Mouse (Mus musculus): ENCODE results near the gene Cdh4.

Gene Cdh4

DNA sequence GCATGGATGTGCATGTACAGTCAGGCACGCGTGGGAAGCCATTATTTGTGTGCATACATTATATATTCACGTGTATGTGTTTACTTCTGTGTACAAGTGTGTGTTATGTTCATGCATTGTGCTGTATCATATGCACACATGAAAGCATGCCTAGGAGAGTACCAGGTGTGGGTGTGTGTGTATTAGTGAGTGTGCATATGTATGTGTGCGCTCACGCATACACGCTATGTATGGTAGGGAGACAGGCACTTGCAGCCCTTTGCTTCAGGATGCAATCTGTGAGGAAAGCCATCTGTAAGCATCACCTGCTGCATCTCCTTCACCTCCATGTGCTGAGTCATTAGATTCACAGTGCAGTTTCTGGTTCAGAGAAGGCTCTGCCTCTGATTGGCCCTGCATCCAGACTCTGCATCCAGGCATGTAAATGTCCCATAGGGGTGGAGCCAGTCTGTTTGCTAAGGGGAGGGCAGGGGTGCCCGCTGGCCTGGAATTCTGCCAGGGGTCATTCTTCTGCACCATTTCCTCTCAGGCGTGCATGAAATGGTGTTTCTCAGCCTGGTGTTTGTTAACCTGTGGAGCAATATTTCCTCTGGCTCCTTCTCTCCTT is 25.7 kb downstream of the Cdh4 start:
- DNase-seq (ENCODE audit: low read depth, low spot score): no peak

DNA sequence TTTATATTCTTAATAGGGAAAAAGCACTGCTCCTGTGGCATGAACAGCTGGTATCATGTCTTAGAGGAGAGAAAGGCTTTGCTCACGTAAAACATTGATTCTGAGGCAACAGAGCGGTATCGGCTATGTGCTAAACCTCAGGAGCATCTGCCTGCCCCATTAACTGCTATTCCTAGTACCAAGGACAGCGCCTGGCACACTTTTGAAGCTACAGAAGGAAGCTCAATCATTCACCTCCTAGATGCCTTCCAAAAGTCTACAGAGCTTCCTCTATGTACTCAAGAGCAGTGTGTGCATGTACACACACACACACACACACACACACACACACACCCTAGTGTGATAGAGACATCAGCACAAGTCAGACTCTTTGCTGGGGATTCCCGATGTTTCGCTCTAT is 34.4 kb downstream of the Cdh4 start:
- peak; percentile 2 for DNase-seq (ENCODE audit: low read depth, low spot score)

DNA sequence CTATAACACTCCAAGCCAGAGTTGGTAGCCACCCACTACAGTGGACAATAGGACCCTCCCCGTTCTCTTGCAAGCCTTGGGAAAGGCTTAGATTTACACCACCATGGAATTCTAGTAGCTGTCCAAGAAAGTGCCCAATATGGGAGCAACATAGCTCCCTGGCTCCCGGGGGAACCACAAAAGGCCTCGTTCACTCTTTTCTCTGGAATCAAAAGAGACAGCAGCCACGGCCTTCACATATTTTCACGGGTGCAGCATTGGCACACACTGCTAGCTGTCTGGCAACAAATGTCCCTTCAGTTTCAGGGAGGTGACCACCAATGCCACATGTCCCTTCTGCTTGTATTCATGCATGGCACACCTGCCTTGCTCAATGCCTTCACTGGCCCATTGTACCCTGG is 38.6 kb downstream of the Cdh4 start:
- no peak for DNase-seq (ENCODE audit: low read depth, low spot score)

DNA sequence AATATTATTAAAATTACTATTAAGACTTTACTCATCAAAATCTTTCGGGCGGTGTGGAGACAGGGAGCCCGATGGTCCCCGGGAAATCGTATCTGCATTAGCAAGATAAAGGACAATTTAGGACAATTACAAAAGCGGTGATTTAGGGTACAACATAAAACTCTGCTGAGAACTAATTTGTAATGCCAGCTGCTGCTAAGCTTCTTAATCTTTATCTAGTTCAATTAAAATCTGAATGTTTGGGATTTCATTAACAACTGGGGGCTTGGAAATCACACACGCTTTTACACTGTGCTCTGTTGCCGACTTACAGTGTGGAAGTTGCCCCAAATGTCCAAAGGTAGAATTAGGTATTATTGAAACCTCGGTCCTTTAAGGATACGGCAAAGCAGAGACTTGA is 39.1 kb downstream of the Cdh4 start:
- no peak for DNase-seq (ENCODE audit: low read depth, low spot score)

DNA sequence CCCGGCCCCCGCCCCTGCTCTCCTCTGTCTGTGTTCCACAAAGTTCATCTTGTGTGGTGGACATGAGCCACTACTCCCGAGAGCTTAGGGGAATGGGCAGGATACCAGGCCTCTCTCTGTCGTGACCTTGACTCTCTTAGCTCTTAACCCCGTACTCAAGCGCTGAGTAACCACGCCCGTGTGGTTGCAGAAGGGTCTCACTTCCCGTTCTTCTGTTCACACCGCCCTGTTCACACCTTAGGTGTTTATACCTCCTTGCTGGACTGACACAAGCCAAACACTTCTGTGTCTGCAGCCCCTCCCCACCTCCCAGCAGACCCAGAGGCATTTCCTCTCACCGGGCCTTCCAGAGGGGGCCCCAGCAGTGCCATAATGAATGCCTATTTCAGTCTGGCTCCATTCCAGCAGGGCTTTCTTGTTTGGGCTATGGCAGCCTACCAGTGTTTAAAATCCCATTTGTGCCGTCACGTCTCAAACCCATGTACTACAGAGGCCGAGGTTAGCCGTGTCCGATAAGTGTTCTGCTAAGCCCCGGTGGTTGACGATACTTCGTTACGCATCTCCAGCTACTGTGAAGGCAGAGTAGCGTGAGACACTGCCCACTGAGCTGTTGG is 46.4 kb downstream of the Cdh4 start:
- no peak for DNase-seq (ENCODE audit: low read depth, low spot score)

DNA sequence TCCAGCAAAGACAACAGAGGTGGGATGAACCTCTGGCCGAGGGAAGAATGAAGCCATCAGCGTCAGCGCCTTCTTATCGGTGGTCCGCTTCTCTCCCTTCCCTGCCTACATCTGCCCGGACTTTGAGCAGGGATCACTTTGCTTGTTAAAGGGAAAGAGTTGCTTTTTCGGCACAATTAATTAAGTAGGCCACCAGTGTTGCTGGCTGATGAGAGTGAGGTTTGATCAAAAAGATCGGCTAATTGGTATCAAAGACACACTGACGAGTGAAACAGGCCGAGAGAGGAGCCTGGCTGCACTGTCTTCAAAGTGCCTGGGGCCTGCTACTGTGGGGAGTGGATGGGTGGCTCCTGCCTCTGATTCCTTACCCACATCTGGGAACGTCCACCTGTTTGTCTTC is 49.7 kb downstream of the Cdh4 start:
- no peak for DNase-seq (ENCODE audit: low read depth, low spot score)

DNA sequence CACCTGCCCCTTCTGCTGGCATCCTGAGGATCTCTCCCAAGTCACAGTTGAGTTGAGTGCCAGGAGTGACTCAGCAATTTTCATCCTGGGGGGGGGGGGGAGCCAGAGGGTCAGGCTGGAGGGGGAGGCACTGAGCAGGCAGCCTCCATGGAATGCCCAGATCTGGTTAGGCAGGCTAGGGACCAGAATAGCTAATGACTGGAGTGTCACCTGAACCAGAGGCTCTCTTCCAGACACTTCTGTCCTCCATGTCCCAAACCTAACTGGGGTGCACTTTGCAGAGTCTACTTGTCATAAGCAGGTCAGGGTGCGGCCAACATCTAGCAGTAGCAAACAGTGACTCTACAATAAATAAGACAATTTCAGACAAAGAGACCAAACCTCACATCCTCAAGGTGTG is 52.0 kb downstream of the Cdh4 start:
- DNase-seq (ENCODE audit: low read depth, low spot score): no peak

DNA sequence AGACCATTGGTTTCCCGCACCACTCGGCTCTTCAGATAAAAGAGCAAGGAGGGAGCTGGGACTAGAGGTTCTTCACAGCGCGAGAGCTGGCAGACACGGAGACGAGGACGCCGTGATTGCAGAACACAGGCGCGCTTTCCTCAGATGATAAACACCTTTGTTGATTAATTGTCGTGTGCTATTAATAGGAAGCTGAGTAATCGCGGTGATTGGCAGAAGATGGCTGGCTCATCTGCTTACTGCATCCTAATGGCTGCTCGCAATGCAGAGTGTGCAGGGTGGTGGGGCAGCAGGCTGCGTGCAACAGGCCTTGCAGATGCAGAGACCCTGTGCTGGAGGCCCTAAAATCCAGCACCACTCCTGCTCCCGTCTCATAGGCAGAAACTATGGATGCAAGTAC is 68.2 kb downstream of the Cdh4 start:
- no peak for DNase-seq (ENCODE audit: low read depth, low spot score)

DNA sequence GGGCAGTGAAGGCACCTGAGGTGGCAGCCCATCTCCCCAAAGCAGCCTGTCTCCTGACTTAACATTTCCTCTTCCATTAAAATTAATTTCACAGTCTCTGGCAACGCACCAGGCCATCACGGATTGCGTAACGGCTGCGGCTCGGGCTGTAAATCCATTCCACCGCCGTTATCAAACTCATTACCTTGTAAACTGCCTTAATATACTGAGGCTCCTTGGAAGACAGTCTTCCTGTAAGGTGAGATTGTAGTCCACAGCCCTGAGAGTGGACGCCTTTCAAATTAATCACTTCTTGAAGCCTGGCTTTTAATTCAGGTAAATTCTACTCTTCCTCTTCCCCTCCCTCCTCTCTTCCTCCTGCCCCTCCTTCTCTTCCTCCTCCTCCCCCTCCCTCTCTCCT is 74.3 kb downstream of the Cdh4 start:
- no peak for DNase-seq (ENCODE audit: low read depth, low spot score)

DNA sequence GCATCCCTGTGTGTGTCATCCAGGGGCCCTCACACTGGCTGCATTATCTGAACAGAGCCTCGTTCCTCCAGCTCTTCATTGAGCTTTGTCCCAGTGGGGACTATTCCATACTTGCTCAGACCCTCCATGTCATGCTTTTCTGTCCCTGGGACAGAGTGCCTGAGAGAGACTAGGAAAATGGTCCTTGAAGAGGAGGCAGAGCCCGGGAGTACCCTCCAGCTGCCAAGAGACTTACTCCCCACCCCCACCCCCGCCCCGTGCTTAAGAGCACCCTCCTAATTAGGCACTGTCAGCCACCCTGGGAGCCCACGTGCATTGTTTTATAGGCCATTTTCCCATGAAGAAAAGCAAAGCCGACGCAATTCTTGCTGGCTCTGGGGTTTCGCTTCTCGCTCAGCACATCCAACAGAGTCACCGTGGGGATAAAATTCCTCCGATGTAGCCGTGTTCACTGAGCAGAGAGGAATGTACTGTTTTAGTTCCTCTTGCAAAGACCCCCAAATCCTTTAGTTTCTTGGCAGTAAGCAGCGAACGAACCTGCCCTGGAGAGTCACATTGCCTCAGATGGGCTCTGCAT is 76.3 kb downstream of the Cdh4 start:
- DNase-seq (ENCODE audit: low read depth, low spot score): no peak

DNA sequence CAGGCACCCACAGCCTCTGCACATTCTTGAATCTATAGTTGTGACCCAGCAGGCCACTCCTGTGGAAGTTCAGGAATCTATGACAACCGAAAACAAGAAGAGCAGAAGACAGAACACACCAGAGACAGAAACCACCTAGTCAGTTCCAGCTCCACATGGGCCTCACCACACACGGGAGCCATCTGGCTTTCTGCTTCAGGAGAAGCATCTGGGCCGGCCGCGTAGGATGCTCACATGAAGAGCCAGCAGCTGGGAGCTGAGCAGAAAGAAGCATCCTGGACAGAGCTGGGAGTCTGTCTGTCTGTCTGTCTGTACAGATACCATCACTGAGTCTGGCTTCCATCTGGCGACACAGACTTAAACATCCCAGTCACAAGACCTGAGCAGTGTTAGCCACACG is 76.9 kb downstream of the Cdh4 start:
- DNase-seq (ENCODE audit: low read depth, low spot score): no peak

DNA sequence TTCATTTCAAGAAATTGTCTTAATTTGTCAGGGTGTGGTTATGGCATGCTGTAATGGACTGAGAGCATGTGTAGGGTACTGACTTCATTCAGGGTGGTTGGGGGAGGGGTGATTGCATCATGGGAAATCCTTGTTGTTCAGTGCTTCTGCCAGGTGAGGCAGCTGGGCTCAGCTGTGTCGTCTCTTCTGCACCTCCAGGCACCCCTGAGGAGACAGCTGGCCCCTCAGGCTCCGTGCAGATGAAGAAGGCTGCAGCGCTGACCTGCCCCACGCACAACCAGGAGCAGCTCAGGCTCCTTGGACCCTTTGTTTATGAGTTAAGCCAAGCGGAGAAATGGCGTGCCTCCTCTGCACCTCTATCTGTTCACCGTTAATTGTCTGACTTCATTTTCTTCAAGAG is 77.7 kb downstream of the Cdh4 start:
- no peak for DNase-seq (ENCODE audit: low read depth, low spot score)

DNA sequence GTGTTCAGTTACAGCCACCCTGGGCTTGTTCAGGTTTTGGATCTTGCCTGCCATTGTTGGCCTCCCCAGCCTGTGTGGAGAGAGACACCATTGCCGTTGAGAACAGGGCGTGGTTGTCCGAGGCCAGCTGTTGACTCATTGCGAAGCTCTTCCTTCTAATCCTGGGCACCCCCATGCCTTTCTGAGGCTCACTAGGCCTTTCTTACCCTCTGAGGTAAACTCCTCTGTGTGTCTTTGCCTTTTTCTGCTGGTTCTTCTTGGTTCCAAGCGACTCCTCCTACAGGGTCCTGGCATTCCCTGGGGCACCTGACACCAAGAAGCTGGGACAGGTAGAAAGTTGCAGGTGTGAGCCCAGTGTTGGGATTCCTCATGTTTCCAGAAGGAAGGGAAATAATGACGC is 78.7 kb downstream of the Cdh4 start:
- no peak for DNase-seq (ENCODE audit: low read depth, low spot score)

DNA sequence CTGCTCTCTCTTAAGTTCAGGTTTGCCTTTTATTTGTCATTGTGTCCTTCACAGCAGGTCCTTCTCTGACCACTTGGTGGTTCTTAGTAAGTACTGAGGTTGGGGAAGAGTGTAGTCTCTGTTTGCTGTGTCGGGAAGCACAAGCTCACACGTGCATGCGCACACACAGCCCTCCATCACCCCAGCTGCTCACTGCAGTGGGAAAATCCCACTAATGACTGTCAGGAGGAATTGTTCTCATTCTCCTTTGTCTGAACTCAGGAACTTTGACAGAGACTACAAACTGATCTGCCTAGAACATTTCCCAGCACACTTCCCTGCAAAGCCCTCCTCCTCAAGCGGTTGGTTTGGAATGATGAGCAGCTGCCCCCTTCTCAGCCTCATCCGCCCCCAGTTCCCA is 79.2 kb downstream of the Cdh4 start:
- DNase-seq (ENCODE audit: low read depth, low spot score): no peak

DNA sequence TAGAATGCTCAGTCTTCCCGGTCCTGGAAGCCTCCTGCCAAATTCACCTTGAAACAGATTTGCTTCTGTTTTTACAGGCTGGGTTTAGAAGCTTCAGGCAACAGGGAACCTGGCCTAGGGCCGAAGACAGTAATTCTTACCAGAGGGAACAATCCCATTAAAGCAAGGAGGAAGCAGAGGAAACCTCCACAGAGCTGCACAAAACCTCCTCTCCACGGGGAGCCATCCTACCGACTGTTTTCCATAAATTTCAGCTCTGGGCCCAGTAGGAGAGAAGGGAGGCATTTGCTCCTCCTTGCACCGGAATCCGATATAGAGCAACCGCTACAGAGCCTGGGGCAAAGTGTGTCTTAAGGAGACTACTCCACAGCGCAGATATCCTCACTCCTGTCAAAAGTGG is 79.9 kb downstream of the Cdh4 start:
- no peak for DNase-seq (ENCODE audit: low read depth, low spot score)

DNA sequence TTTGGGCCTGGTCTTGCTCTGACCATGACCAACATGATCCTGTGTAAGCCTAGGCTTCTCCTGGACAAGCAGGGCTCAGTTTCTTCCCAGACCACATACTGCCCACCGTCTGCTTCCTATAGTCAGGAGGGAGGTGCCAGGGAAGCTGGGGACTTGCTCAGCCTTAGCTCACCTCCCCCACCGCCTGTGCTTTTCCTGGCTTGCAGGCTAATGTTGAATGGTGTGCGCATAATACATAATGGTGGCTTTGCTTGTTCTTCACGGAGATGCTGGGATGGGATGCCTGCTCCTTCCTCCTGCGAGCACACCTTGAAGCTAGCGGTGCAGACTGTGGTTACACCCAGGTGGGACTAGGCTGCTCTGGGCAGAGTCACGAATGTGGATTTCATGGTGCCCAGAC is 84.7 kb downstream of the Cdh4 start:
- no peak for DNase-seq (ENCODE audit: low read depth, low spot score)

DNA sequence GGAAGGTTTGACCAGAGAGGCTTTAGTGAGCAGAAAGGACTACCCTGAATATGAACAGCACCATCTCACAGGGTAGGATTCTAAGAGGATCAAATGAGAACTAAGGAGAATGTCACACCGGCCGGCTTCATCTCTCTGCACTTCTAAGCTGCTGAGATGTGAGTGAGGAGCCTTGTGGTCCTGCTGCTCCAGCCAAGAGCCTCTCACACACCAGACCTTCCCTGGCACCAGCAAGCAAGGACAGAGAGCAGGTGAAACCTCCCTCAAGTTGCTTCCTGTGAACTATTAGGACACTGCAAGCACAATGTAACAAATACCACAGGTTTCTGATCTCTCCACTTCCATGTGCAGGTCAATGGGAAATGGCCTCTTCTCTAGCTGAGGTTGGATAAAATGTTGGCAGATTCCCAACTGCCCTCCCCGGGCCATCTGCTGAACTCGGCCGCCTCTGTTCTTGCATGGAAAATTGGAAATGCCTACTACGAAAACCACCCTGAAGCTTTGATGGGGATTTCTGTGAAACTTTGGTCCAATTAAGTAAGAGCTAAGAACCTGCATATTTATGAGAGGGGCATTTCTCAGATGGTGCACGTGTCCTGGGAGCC is 88.3 kb downstream of the Cdh4 start:
- DNase-seq (ENCODE audit: low read depth, low spot score): no peak

DNA sequence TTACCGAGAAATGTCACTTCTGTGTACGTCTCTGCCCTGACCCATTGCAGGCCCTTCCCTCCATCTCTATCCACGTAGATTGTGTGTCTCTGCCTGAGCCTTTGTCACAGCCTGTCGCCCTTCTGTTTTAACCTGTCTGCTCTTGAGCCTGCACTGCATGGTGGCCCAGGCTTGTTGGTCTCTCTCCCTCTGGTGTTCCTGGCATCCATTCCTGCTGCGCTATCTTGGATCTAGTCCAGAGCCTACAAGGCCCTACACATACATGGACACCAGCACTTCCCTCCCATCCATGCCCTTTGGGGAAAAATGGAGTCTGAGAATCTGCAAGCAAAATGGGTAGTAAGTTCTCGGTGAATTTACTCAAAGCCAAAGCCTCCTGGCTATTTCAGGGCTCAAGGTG is 91.0 kb downstream of the Cdh4 start:
- no peak for DNase-seq (ENCODE audit: low read depth, low spot score)

DNA sequence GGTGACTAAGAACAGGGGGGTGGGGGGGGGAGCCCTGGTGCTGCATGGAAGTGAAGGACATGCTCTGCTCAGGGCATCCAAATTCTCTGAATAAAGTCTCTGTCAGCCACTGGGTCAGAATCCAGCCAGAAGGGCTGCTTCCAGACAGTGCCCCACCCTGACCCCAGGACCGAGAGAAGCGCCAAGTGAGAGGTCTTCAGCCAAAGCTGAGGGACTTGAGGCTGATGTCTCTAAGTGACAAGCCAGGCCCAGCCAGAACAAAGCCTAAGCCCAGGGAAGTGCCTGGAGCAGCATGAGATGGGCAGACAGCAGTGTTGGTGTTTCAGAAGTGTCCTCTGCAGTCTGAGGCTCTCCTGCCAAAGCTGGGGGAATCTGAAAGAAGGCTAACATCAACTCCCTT is 91.7 kb downstream of the Cdh4 start:
- DNase-seq (ENCODE audit: low read depth, low spot score): no peak

DNA sequence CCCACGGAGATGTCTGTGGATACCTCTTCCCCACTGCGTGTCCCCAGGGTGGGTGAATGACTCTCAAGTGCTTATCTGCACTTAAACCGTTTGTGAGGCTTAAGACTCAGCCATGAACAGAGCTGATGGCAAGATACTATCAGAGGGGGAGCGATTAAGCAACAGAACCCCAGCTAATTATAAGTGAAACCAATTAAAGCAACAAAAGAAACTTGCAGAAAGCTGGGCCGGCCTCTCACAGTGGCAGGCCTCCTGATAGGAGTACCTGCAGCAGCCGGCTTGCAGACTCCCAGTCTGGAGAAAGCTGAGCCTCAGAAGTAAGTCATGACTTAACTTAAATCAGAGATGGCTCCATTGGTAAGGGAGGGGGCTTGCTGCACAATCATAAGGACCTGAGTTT is 93.0 kb downstream of the Cdh4 start:
- no peak for DNase-seq (ENCODE audit: low read depth, low spot score)

DNA sequence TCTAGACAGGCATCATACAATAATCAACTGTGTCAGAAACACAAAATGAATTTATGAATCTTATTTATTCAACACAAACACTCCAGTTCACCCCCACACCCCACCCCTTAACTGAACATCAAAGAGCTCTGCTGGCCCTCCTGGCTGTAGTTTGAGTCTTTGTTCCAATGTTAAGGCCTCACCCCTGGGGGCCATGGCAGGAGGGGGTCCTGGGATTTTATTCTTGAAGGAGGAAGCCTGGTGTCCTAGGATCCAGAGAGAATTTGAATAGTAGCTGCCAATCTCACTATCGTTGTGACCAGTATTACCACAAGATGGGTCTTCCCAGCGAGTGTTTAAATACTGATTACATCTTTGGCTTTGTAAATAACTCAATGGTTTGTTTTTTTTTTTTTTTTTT is 94.5 kb downstream of the Cdh4 start:
- no peak for DNase-seq (ENCODE audit: low read depth, low spot score)

DNA sequence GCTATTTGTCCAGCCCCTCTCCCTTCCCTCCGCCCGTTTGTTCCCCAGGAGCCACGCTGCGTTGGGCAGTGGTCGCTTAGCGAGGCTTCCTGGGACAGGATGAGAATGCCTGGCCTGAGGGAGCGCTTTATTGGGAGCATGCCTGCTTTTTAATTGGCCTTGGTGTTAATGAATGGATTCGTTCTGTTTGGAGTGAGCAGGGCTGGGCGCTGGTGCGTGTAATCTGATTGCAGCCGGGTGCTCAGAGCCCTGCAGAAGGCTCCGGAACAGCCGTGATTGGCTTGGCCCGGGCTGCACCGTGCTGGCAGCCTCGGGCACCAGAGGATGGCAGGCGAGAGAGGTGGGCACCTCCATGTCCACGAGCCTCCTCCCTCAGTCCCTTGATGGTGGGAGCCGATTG is 95.2 kb downstream of the Cdh4 start:
- DNase-seq (ENCODE audit: low read depth, low spot score): no peak

DNA sequence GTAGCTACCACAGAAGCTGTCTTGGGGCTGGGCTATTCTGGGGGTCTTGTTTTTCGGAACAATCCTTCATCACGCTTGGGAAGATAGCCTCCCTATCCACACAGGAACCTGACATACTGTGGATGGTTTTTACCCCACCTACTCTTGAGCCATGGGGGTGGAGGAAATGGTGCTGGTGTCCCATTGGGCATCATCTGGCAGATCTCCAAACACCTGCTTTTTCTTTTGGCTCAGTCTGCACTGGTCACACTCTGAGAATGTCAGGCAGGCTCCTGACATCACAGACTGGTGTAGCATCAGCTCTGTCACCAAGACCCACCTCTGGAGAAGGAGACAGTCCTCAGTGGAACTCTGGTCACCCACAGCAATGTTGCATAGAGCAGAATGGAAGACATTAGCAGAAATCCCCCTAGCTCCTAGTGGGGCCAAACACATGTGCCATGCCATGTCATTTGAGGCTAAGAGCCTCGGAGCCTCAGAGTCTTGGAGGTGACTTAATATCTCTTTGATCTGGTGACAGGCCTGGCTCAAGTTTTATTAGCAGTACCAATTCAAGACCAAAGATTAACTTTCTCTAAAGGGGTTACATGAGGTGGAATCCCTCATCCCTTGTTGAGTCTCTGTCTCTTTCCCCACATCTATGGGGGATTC is 95.7 kb downstream of the Cdh4 start:
- DNase-seq (ENCODE audit: low read depth, low spot score): no peak
